Mouse (Mus musculus) ES-Bruce4 (cell line): ENCODE measurements around the gene Ispd.

Experiments
- CTCF ChIP-seq: IDR thresholded peaks from one replicate; pipeline ENCODE4 v1.8.1; 2011; ENCODE audit warnings: low read depth, low read length
- EP300 ChIP-seq: IDR thresholded peaks from 2 replicates; pipeline ENCODE4 v1.6.1; 2011; ENCODE audit warnings: low read depth, low read length; ENCODE audit not compliant: insufficient read depth
- POLR2A ChIP-seq: IDR thresholded peaks from one replicate; pipeline ENCODE4 v1.8.1; 2011; ENCODE audit warnings: low read length; ENCODE audit not compliant: insufficient read depth

DNA sequence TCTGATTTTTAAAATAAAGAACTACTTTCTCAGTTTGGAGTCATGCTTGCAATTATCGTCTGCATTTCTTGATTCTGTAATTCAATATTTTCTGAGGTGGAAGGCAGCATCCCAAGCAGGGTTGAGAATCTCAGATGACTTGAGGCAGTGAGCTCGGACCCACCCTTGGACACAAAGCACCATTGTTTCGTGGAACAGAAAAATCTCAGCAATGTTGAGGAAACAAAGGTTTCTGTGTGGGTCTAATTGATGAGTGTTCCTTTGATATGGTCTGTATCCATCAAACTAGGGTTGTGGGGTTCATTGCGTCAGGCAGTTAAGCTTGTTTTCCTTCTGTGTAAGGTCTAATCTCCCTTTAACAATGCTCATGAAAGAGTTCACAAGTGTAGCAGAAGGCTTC, 37.1 kb upstream of the Ispd start:
- TF ChIP-seq EP300 (no peak), CTCF (no peak), POLR2A (no peak)
